Mouse (Mus musculus): ENCODE data around the gene Lcmt2. TPM values are rescaled to one million over a fixed set of nuclear protein-coding genes. Genes with fewer than 3 reads are reported as not detected.

Lcmt2 gene
- polyA plus RNA-seq, 1 experiment from 2014 or later: 21.8 TPM

DNA sequence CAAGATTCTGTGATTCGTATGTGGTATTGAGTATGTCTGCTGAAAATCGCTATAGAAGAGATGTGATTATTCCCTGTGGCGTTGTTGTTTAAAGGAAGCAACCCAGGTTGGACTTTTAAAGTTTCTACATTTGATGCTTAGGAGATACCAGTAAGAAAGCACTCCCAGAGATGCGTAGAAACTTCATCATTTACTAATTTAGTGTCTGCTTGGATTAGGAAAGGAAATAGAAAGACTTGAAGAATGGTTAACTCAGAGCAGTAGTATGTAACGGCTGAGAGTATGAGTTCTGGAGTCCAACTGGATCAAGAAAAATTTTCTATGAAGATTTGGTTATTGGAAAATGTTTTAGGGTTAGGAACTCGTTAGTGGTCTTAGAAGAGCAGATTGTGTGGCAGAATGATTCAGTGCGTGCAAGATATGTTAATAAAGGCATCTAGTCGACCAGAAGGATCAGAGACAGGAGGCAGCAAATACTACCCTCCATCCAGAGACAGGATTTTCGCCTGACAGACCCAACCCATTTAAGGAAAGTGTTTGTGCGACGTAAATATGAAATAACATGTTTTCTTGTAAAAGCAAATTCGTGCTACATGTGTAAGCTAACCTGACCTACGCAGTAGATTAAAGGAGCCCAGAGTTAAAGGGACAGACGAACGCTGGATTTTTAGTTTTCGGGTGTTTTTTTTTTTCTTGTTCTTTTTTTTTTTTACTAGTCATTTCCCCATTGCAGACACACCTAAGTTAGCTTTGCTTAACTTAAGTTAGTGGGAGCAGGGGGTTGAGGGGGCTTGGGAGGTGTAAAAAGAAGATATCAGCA is 973 bp upstream of the Lcmt2 start:
- peak overlapping the region; percentile 96 for H3K27ac ChIP-seq (ENCODE audit: low read length)

DNA sequence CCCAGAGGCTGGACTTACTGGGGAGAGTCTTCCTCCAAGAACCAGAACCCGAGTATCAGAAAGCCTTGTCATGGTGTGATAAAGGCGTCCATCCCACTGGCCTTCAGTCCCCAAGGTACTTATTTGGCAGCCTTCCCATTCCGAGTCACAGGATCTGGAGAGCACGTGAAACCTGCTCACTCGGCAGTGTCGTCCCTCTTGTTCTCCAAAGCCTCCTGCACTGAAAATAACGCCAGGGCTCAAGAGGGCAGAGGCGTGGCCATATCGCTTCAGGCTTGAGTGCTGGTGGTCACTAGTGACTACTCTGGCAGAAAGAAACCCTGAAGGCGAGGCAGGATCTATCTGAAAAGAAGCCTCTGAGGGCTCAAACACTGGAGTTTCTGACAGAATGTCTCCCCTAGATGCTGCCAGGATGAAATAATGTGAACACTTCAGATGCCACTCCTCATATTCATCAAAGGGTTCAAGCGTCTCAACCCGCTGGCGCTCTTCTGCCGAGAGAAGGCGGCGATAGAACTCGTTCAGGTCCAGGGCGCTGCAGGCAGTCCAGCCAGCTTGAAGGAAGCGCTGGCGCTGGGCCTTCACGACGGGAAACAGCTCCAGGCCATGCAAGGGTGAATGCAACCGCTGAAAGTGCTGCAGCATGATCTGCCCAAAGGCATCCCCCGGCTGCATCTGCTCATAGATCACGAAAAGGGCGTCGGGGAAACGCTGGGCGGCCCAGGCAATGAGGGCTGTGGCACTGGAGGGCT is 1.0 kb downstream of the Lcmt2 start:
- H3K27me3 ChIP-seq (replicated peaks; ENCODE audit: insufficient read depth, low read length): no peaks in the 10 kb centered on the region
- ATAC-seq (peak; percentile 40), DNase-seq (ENCODE audit: low spot score) (peak; percentile 82)
- peaks cover 9% of the 10 kb centered on the region; the same call in 1 of the 2 replicates for H3K36me3 ChIP-seq (ENCODE audit: insufficient read depth, low read length)
- H3K4me3 ChIP-seq (ENCODE audit: low read depth, low read length): peak overlapping the region; percentile 55
- H3K4me2 ChIP-seq (replicated peaks; ENCODE audit: low read depth, low read length): peak overlapping the region; percentile 92
- WGBS: 30% methylated on average over 29 of the region's 29 CpGs
- H3K9me3 ChIP-seq (ENCODE audit: low read length): no peaks in the 10 kb centered on the region
- TF ChIP-seq CTCF (IDR thresholded peaks at IDR 0.05) (peak; percentile 12; the same call in 1 of the 2 replicates), EP300 (IDR thresholded peaks at IDR 0.05) (no peak)
- H3K9ac ChIP-seq (replicated peaks; ENCODE audit: low read depth): peak overlapping the region; percentile 70
- peak overlapping the region; percentile 96 for H3K27ac ChIP-seq (ENCODE audit: low read length)
- H3K4me1 ChIP-seq (ENCODE audit: insufficient read depth, low read depth, low read length): peaks cover 19% of the 10 kb centered on the region

More for the DNA sequence above, 973 bp upstream of the Lcmt2 start:
- Histone ChIP-seq H3K4me2 (replicated peaks; ENCODE audit: low read depth, low read length) (peak overlapping the region; percentile 92), H3K9me3 (ENCODE audit: low read length) (no peaks in the 10 kb centered on the region), H3K36me3 (ENCODE audit: insufficient read depth, low read length) (peaks cover 11% of the 10 kb centered on the region), H3K9ac (replicated peaks; ENCODE audit: low read depth) (peak overlapping the region; percentile 24), H3K4me3 (ENCODE audit: low read depth, low read length) (peak overlapping the region; percentile 55), H3K4me1 (ENCODE audit: insufficient read depth, low read depth, low read length) (peaks cover 19% of the 10 kb centered on the region), H3K27me3 (replicated peaks; ENCODE audit: insufficient read depth, low read length) (no peaks in the 10 kb centered on the region)
- WGBS: 68% methylated on average over 16 of the region's 16 CpGs
- ATAC-seq: no peak
- TF ChIP-seq CTCF (IDR thresholded peaks at IDR 0.05) (no peak), EP300 (IDR thresholded peaks at IDR 0.05) (no peak)
- DNase-seq (ENCODE audit: low spot score): no peak

DNA sequence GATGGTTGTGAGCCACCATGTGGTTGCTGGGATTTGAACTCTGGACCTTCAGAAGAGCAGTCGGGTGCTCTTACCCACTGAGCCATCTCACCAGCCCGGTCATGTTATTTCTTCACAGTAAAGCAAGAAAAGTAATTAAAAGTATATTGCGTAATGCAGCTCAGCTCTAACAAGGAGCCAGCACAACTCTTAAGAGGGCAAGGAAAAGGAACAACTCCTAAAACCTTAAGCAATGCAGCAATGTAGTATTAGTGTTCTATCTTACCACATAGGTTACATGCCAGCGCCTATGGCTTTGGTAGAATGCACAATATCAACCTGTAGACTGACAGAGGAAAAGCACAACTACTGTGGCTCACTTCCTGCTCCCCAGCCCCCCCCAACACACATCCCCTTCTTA is 3.1 kb downstream of the Lcmt2 start:
- 68% methylated on average over 4 of the region's 4 CpGs for WGBS
- H3K4me3 ChIP-seq (ENCODE audit: low read depth, low read length): no peak overlapping the region
- no peaks in the 10 kb centered on the region for H3K27me3 ChIP-seq (replicated peaks; ENCODE audit: insufficient read depth, low read length)
- H3K36me3 ChIP-seq (ENCODE audit: insufficient read depth, low read length): no peaks in the 10 kb centered on the region
- 0 out of 2 replicates have a peak, but pooled peaks have one; percentile 18 for TF ChIP-seq EP300 (IDR thresholded peaks at IDR 0.05)
- TF ChIP-seq CTCF (IDR thresholded peaks at IDR 0.05): no peak
- no peaks in the 10 kb centered on the region for H3K9me3 ChIP-seq (ENCODE audit: low read length)
- ATAC-seq: no peak
- no peak overlapping the region for H3K9ac ChIP-seq (replicated peaks; ENCODE audit: low read depth)
- peak; percentile 73 for DNase-seq (ENCODE audit: low spot score)
- peaks cover 19% of the 10 kb centered on the region for H3K4me1 ChIP-seq (ENCODE audit: insufficient read depth, low read depth, low read length)
- H3K4me2 ChIP-seq (replicated peaks; ENCODE audit: low read depth, low read length): peak overlapping the region; percentile 92; the same call in 1 of the 2 replicates
- peak overlapping the region; percentile 14; the same call in 1 of the 2 replicates for H3K27ac ChIP-seq (ENCODE audit: low read length)

DNA sequence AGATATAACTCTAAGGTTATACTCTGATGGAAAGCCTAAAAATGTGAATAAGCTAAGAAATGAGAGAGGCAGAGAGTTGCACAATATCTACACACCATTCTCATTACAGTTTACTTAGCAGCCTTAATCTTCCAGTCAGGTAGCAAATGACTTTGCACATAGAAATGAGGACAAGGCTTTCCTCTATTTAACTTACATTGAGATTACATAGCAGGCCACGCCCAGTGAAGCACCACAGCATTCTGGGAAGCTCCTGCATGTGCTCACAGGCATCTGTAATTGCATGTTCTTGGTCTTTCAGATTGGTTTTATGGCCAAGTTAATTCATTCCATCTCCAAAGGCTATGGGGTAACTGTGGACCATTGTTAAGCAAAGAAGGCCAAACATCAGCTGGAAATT is 7.6 kb downstream of the Lcmt2 start:
- WGBS: 43% methylated on average over 1 of the region's 1 CpGs
- DNase-seq (ENCODE audit: low spot score) (peak; percentile 53), ATAC-seq (peak; percentile 31)

DNA sequence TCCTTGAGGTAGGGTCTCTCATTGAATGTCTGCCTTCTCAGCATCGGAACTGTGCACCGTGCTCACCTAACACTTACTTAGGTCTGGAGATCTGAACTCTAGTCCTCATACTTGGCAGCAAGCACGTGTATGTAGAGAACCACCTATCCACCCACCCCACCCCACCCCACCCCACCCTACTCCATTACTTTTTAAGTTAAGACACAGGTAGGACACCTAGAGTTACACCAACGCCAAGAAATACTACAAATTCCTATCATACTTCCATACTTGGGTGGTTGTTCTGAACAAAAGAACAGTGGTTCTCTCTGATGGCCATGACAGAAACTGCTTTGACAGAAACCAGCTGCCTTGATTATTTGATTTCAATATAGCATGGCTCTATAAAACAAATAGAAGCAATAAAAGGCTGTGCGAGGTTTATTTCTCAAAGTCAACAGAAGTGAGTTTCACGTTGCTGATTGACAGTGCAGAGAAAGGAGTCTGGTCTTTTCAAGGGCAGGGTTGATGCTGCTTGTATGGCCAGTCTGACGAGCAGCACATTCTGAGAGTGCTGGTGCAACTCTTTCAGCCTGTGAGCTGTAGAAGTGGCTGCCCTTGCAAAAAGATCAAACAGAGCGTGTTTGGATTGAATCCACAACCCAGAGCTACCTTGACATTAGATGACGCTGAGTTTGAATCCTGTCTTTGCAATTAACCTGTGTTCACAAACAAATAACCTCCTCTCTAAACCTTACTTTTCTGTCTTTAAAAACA is 11.4 kb downstream of the Lcmt2 start:
- Histone ChIP-seq H3K4me2 (replicated peaks; ENCODE audit: low read depth, low read length) (no peak overlapping the region), H3K9ac (replicated peaks; ENCODE audit: low read depth) (no peak overlapping the region), H3K9me3 (ENCODE audit: low read length) (no peaks in the 10 kb centered on the region), H3K4me3 (ENCODE audit: low read depth, low read length) (no peak overlapping the region), H3K36me3 (ENCODE audit: insufficient read depth, low read length) (no peaks in the 10 kb centered on the region), H3K27ac (ENCODE audit: low read length) (no peak overlapping the region), H3K4me1 (ENCODE audit: insufficient read depth, low read depth, low read length) (no peaks in the 10 kb centered on the region), H3K27me3 (replicated peaks; ENCODE audit: insufficient read depth, low read length) (no peaks in the 10 kb centered on the region)
- 50% methylated on average over 9 of the region's 9 CpGs for WGBS
- TF ChIP-seq CTCF (IDR thresholded peaks at IDR 0.05) (no peak), EP300 (IDR thresholded peaks at IDR 0.05) (0 out of 2 replicates have a peak, but pooled peaks have one; percentile 21)
- ATAC-seq: peak; percentile 67
- peak; percentile 37 for DNase-seq (ENCODE audit: low spot score)

More for the DNA sequence above, 7.6 kb downstream of the Lcmt2 start:
- Histone ChIP-seq H3K27ac (ENCODE audit: low read length) (no peak overlapping the region), H3K4me1 (ENCODE audit: insufficient read depth, low read depth, low read length) (peaks cover 2% of the 10 kb centered on the region; the same call in 1 of the 2 replicates), H3K9ac (replicated peaks; ENCODE audit: low read depth) (no peak overlapping the region), H3K27me3 (replicated peaks; ENCODE audit: insufficient read depth, low read length) (no peaks in the 10 kb centered on the region), H3K4me2 (replicated peaks; ENCODE audit: low read depth, low read length) (no peak overlapping the region), H3K4me3 (ENCODE audit: low read depth, low read length) (no peak overlapping the region), H3K9me3 (ENCODE audit: low read length) (no peaks in the 10 kb centered on the region), H3K36me3 (ENCODE audit: insufficient read depth, low read length) (no peaks in the 10 kb centered on the region)
- TF ChIP-seq EP300 (IDR thresholded peaks at IDR 0.05): no peak
- no peak for TF ChIP-seq CTCF (IDR thresholded peaks at IDR 0.05)

Data from lung, postnatal 0 days (tissue).